Mouse (Mus musculus) megakaryocyte progenitor cell, adult 5-6 weeks (primary cell): ENCODE measurements around the gene Ccdc96. TPM values are rescaled to one million over a fixed set of nuclear protein-coding genes. Genes with fewer than 3 reads are reported as not detected.

Experiments used
- ATAC-seq: replicated peaks from 2 replicates; pipeline ENCODE4 v1.8.0; 2016; ENCODE audit warnings: mild to moderate bottlenecking, moderate TSS enrichment, inconsistent platforms; ENCODE audit not compliant: poor library complexity
- total RNA-seq, 2 experiments: library from RNA; stranded (forward) in 1 of 2; stranded (reverse) in 1 of 2; fragments of 157-497, 149-512 nt in 1 of 2; fragments of 200-1000 nt in 1 of 2; gene quantifications; 2 replicates each; pipeline versions ENCODE4 v1.2.3 to v1.2.4; 2015 to 2017

Gene Ccdc96
- total RNA-seq, 2 experiments from 2014 or later, result 0.02 to 0.25 TPM

DNA sequence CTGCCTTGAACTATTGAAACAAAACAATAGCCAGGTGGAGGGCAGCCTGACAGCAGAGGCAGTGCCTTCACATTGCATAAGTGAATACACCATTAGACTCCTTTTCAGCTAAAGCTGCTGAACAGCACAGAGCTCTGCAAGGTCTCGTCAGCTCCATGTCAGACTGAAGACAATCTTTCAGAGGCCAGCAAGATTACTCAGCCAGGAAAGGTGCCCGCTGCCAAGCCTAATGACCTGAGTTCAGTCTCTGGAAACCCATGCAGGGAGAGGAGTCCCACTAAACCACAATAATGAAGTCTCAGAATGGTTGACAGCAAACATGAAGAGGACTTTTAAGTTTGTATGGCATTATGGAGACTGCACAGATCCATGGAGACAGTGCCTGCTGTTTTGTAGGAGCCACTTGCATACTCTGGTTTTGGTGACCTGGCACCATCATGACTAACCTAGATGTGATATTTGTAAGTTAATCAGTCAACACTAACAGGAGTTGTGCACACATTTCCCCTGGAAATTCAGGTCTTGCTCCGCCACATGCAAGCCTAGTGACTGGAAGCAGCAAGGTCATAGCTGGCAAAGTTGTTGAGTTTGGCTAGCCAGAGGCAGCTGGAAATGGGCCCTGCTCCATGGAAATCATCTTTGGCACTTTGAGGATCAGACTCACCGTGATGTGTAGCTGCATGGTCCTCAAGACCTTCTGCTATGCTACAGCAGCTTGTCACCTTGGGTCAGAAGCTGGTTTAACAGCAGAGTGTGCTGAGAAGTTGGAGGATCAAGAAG is 11.3 kb upstream of the Ccdc96 start:
- ATAC-seq, result no peak

DNA sequence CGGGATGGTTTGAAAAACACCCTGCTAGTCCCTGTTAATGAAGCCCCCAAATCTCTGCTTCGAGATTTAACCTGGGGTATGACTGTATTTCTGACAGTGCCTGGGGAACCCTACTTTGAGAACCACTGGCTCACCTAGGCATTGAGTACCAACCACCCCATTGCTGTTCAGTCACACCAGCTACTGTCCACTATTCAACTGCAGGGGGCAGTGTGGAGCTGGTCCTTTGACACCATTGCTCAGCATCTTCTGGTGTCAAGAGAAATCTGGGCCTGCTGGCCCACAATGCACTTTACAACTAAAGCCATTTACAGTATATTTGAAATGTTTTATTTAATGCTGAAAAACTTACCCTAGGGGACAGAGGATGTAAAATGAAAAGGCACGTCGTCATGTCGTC is 10.1 kb upstream of the Ccdc96 start:
- ATAC-seq, result peak; percentile 93

DNA sequence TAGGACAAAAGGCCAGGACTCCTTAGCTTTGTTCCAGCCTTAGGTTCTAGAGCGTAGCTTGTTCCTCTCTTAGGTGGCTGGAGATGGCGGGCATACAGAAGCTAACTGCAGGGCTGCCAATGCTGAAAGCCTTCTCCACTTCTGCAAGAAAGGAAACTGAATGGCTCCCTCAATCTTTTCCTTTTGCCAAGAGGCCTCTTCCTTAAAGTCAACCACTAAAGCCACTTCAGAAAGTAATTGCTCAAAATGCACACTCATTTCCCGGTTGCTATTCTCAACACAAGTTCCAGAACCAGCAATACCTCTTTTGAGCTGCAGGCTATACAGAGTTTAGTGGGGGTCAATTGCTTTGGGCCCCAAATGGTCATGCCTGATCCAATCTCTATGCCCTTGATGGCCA is 6.9 kb upstream of the Ccdc96 start:
- peak; percentile 18; the same call in 1 of the 2 replicates for ATAC-seq

DNA sequence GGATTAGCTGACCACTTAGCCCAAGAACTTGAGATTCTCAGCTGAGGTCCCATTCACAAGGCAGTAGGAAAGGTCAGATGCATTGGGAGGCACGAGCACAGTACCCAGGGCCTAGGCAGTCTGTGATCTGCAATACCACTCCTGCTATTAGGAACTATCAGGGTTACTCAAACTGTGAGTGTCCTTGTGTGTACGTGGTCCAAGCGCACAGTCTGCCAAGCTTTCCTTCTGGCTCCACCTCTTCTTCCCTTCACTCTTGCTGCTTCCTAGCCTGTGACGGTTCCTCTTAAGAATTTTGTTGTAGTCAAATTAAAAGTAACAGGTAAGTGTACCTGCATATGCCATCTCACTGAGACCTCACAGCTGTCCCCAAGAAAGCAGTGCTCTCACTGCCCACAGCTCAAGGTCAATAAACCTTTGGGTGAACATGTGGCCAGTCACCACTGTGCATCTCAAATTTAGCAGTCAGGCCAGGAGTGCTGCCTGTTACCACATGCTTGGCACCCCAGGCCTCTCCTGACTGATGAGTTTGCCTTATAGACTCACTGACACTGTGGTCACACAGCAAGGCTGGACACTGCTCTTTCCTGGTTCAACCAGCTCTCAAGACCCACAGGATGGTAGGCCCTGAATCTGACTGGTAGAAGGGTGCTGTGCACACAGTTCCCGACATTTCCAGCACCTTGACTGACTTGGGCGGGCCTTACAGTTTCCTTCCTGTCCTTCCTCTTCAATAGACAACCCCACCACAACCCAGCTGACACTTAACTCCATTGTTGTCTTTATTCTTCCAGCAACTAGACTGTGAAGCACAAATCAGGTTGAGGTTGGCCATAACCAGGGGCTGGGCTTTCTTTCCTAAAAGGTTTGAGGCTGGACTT is 5.6 kb upstream of the Ccdc96 start:
- ATAC-seq, result no peak

DNA sequence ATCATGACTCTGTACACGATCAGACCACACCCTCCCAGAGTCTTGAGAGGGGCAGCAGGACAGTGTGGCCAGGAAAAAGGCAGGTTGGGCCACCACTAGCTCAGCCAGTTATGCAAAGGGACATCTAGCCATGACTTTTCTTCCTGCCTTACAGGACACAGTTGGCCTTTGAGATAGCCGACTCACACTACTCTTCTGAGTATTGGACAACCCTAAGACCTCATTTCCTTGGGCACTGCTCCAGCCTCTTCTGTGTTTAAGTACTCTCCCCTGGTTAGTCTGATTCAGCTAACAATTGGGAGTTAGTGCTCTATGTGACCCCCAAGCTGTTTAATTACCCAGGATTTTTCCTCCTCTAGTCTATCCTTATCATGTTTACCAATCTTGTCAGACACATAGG is 4.7 kb upstream of the Ccdc96 start:
- no peak for ATAC-seq

DNA sequence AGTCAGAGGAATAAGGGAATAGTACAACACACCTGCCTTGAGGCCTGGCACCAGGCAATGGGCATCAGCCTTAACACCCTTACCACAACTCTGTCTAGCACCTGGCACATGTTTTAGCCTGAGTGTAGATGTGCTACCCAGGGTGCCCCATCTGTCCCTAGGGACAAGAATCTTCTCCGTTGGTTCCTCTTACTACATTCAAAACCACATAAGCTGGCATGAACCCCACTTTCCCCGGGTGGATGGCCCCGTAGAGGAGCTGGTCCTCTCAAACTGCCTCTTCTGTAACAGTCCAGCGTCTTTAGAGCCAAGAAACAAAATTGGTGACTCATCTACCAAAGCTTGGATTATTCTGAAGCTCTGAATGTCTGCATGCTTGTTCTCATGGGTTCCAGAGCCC is 4.0 kb upstream of the Ccdc96 start:
- no peak for ATAC-seq

DNA sequence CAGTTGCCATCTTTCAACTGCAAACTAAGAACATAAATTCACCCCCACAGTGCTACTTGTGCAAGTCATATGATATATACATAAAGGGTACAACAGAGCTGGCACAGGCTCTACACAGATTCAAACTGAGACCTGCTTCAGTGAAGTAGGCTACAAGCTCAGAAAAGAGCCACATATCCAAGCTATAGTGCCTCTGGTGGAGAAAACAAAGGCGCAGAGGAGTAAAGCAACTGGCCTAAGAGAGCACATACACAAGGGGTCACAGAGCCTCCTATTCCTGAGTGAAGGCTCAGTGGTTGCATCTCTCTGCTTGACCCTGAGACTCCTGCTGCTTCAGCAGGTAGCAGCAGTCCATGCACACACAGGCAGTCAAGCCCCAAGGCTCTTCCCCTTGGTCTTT is 3.3 kb upstream of the Ccdc96 start:
- ATAC-seq, result no peak

DNA sequence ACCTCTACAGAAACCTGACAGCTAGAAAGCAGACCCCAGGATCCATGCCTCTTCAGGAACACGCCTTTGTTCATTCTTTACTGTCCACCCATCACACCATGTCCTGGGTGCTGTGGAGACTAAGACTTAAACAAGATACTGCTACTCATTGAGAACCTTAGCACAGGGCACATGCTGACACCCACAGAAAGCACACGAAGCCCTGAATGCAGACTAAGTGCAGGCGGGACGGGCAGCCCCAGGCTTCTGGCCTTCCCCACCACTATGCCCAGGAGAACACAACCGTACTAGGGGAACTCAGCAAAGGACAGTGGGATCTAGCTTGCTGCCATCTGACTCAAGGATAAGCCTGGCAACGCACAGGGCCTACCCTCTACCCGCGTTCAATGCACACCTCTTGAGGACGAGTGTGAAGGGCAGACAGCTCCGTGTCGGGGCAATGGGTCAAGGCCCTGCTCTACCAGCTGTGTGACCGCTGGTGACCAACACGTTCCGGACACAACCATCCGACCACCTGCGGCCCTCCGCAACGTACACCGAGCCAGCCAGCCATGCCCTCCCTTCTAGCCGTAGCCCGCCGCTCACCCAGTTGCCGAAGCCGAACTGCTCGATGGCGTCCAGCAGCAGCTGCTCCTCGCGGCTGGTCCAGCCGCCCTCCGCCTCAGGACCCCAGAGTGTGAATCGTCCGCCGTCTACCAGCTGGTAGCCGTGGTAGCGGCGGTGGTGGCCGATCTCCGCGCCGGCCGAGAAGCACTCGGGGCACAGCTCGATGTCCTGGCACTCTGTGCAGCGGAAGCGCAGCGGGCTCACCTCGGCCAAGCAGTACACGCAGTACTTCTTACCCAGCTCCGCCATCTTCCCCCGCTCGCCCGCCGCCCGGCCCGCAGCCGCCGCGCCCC is 936 bp upstream of the Ccdc96 start:
- no peak for ATAC-seq

DNA sequence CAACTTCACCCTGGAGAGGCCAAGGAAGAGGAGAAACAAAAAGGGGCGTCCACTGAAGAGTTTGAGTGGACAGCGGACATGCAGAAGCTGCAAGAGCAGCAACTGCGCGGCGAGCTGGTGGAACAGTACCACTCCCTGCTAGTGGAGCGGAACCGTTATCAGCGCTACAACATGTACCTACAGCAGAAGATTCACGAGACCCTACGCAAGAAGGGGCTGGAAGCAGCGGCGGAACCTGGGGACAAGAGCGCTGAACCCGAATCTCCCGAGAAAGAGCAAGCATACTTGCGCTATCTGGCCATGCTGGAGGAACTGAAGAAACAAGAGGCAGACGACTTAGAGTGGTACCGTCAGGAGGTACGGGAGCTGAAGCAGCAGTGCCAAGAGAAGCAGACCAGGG is 918 bp downstream of the Ccdc96 start:
- ATAC-seq, result no peak

DNA sequence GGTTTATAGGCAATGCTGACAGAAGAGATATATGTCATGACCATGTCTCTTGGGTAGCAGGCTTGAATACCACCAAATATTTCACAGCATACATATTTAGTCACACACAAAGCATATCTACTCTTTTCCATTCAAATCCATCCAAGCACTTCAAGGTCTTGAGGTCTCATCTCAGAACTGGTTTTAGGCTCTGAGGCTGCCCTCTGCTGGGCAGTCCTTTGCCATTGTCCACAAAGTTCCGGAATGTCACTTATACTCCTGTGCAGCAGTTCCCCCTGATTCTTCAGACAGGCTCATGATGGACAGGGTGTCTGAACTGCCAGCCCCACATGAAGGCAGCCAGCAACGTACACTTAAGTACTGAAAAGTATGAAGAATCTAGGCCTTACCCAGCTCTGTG is 4.8 kb downstream of the Ccdc96 start:
- 0 out of 2 replicates have a peak, but pooled peaks have one; percentile 24 for ATAC-seq

DNA sequence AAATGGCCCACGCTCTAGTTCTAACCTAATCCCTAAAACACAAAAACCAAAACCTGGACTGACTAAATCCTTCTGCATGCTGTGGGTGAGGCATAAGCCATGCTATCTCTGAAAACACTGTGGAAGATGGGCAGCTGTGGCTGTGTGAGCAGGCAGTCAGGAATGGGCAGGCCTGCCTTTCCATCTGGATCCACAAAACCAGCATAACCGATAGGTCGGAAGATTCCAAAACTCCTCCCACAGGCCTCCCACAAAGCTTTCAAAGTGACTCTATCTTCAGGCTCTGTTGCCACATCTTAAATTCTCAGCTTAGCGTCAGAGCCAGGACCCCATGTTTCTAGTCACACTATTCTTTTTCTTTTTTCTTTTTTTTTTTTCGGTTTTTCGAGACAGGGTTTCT is 9.5 kb downstream of the Ccdc96 start:
- ATAC-seq, result no peak

DNA sequence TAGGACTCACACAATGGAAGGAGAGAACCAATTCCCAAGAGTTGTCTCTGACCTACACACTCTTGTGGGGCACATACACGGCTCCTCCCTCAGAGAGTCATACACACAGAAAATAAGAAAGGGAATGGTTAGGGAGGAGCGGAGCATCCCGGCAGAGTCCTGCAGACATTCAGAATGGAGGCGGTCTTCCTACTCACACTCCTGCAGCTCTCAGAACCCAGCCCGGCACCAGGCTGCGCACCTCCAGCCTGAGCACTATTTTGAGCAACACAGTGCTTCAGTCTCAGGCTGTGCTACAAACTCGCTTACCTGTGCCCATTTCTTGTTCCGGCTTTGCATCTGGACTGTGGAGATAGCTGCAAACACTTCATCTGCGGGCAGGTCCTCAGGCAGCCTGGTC is 10.3 kb downstream of the Ccdc96 start:
- ATAC-seq, result no peak

DNA sequence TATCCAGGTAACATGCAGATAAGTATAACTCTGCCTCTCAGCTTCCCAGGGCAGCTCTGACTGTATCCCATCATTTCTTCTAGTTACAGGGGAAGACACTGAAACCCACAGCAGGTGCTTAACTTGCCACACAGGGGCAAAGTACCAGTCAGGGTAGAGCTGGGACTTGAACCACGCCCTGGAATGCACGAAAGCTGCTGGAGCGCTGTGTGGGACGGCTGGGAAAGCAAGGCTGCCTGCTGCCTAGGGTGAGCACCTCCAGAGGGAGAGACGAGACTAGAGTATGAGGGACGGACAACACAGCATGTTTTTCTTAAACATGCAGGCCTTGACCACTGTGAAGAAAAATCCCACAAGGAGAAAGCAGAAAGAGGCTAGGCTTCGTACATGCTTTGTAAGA is 20.8 kb downstream of the Ccdc96 start:
- no peak for ATAC-seq

DNA sequence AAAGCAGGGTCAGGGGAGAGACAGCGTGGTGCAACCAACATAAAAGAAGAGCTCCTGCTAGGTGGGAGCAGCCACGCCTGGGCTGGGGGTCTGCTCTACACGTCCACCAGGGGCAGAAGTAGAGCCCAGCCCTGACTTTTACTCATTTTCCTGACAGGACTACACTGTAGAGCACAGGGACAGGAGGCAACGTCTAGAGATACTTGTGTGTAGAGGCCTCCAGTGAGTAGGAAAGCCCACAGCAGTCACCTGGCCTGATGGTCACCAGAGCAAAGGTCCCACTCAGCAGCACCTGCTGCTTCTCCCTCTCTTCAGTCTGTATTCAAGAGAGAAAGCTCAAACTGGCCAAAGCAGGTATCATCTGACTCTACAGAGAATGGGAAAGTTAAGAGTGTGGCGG is 21.3 kb downstream of the Ccdc96 start:
- ATAC-seq, result no peak

DNA sequence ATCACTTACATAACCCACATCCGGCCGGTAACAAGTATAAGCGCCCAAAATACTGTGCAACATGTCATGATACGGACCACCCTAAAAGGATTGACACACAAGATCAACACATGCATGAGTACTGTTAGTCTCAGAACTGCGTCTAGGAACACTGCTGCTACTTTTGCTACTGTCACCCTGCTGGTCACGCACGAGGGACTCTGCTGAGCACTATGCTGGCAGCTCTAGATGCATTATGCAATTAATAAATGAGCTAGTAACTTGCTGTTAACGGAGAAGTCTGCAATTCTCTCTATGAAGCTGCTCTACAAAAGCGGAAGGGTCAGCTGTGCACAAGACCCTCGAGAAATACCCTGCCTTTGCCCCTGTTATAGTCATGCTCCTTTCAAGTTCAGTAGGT is 24.0 kb downstream of the Ccdc96 start:
- ATAC-seq, result no peak

DNA sequence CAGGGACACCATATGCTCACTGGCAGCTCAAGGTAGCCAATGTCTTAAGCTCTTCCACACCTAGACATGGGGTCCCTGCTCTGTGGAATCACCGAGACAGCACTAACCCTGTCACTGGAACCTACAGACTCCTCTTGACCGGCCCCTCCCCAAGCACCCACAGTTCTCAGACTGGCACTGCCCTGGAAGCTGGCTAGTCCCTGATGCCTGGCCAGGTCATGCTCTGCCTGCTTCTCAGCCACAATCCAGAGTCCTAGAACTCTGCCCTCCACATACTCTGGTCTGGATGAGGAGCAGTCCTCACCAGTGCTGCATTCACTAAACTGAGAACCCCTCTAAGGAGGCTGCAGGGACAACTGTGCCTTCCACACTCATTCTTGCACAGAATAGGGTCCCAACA is 26.6 kb downstream of the Ccdc96 start:
- ATAC-seq, result no peak

DNA sequence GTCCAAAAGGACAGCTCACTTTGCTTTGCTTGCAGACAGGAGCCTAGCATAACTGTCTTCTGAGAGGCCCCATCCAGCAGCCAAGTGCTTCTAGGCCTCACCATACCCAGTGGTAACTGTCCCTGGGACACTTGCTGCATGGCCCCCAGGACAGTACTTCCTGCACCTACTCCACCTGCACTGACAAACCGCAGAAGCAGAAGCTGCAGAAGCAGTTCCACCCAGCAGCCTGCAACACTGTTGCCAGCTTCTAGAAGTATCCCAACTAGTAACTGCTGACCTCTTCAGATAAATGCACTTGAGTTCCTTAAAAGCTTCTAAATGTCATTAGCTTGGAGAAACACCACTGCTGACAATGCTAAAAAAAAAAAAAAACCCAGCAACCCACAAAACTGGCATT is 30.7 kb downstream of the Ccdc96 start:
- no peak for ATAC-seq

DNA sequence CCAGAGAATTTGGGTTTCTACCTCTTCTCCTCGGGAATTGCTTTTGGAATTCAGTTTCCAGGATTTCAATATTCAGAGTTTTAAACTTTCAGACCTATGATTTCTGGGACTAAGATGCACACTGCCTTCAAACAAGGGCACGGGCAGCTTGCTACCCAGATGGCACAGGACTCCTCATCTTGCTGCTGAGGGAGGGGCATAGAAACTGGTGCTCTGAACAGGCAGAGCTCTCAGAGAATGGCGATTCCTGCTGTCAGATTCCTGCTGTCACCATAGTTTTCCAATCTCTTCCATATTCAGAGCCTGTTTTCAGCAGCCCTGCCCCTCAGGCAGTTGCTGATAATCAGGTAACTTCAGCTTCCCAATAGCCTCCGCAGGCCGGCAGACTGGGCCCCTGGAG is 31.2 kb downstream of the Ccdc96 start:
- ATAC-seq, result no peak

DNA sequence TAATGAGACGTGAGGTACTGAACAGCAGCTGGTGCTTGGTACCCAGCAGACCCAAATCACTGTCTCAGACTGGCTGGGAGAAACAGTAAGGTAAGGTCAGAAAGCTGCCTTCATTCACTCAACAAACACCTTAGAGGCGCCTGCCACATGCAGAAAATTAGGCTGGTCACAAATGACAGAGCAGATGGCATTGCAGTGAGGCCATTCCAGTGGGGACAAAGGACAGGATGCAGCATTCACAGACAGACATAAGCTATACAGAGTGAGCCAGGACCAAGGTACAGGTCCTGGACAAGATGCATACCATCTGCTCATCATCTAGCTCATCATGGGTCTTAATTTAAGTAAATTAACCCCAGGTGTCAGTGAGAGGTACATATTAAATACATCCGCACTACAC is 33.2 kb downstream of the Ccdc96 start:
- no peak for ATAC-seq

DNA sequence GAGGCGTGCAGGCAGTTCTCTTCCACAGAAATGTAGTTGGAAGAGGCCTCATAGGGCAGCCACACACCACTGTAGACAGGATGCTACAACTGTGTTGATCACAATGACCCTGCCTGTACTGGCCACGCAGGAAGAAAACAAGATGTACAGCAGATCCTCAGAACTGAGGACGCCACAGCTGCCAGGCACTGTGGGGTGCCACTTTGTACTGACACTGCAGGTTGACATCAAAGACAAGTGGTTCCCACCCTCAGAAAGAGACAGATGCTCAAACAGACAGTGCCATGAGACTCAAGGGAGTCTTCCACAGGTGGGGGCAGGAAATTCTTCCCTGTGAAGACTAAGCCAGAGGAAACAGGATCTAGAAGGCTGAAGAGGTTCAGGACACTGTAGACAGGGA is 35.4 kb downstream of the Ccdc96 start:
- ATAC-seq, result no peak

DNA sequence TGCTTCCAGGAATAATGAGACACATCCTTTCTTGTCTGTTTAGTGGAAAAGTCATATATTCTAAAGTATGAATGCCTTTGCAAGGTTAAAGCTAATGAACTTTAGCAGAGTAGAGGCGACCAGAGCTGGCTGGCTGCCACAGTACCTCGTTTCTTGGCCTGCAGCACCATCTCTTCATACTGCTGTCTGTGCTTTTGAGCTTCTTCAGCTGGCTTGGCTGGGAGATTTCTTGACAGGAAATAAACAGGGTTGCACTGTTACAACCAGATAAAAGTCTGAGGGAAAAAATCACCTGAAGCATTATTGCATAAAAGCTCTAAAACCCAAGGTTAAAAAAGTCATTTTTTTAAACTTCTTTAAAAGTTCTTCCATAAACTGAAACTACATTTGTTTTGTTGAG is 38.4 kb downstream of the Ccdc96 start:
- peak; percentile 47 for ATAC-seq
